In genomic region chrX:62180089-62180488, GRCm38 (mm10) we compare ENCODE assay signal across 8 mouse cellular contexts.
DNase-seq lines count a peak whose midpoint lies in the region; ATAC-seq and TF ChIP-seq lines count a peak whose summit lies in the region.
"Had no signal": no experiment of that assay in that cellular context is flagged by ENCODE, and none has a peak within 500 bp of the region (broad histone marks: within the 10 kb centered on the region; RNA-seq: fewer than 3 reads in every experiment).

No protein-coding gene starts in this region.

- H3K27ac ChIP-seq in kidney, adult 2 months (ENCODE audit: insufficient read depth, low read depth, low read length), result no peak overlapping the region
- no peak overlapping the region for H3K27ac ChIP-seq in kidney, embryonic 14.5 days (ENCODE audit: low read depth, low read length)
- H3K27ac ChIP-seq: neural tube, embryonic 12.5 days had no signal

- no peaks in the 10 kb centered on the region for H3K36me3 ChIP-seq in kidney, adult 2 months (ENCODE audit: control insufficient read depth, insufficient read depth, low read length)
- no peaks in the 10 kb centered on the region for H3K36me3 ChIP-seq in kidney, embryonic 14.5 days (ENCODE audit: control insufficient read depth, insufficient read depth, low read length)
- H3K36me3 ChIP-seq: neural tube, embryonic 12.5 days had no signal

- no peak overlapping the region for H3K4me2 ChIP-seq in kidney, embryonic 14.5 days (replicated peaks; ENCODE audit: low read depth, low read length)
- H3K4me2 ChIP-seq: neural tube, embryonic 12.5 days had no signal

- no peaks in the 10 kb centered on the region for H3K4me1 ChIP-seq in kidney, adult 2 months (ENCODE audit: control insufficient read depth, insufficient read depth, low read length)
- H3K4me1 ChIP-seq in kidney, embryonic 14.5 days (ENCODE audit: control insufficient read depth, insufficient read depth, low read length), result no peaks in the 10 kb centered on the region
- H3K4me1 ChIP-seq: neural tube, embryonic 12.5 days had no signal

- H3K9me3 ChIP-seq in kidney, embryonic 14.5 days (ENCODE audit: control insufficient read depth, low read length), result no peaks in the 10 kb centered on the region
- H3K9me3 ChIP-seq: neural tube, embryonic 12.5 days had no signal

- TF ChIP-seq CTCF in kidney, adult 2 months (conservative IDR thresholded peaks at IDR 0.05; ENCODE audit: insufficient read depth, insufficient read length, low read depth, low read length), result 0 out of 2 replicates have a peak, but pooled peaks have one; percentile 19

- whole genome bisulfite sequencing in kidney, adult 2 months, result 81% methylated on average over 4 of the region's 4 CpGs
- 84% methylated on average over 4 of the region's 4 CpGs for WGBS in kidney, embryonic 14.5 days

- H3K9ac ChIP-seq in kidney, embryonic 14.5 days (ENCODE audit: low read depth, low read length), result no peak overlapping the region
- H3K9ac ChIP-seq: neural tube, embryonic 12.5 days had no signal

- H3K4me3 ChIP-seq in kidney, adult 2 months (ENCODE audit: insufficient read depth, low read depth, low read length), result no peak overlapping the region
- no peak overlapping the region for H3K4me3 ChIP-seq in kidney, embryonic 14.5 days (ENCODE audit: low read length)
- H3K4me3 ChIP-seq: neural tube, embryonic 12.5 days had no signal

- ATAC-seq in kidney, embryonic 14.5 days (ENCODE audit: low FRiP score, low TSS enrichment), result no peak

- DNase-seq in kidney, adult 2 months, result no peak
- DNase-seq in 3134 (ENCODE audit: extremely low read depth, insufficient read length, low spot score) (peak; percentile 3), 416B (ENCODE audit: low read depth) (peak; percentile 12)
- peak; percentile 20 for DNase-seq in embryo, embryonic 10 days (ENCODE audit: low spot score)
- DNase-seq in urinary bladder, adult 2 months (ENCODE audit: low spot score), result no peak
- no peak for DNase-seq in thymus, postnatal 36 days

- no peak for TF ChIP-seq POLR2A in kidney, adult 2 months (IDR thresholded peaks at IDR 0.05; ENCODE audit: low read depth, low read length)

- no peaks in the 10 kb centered on the region for H3K27me3 ChIP-seq in kidney, adult 2 months (replicated peaks; ENCODE audit: control insufficient read depth, insufficient read depth, low read length)
- H3K27me3 ChIP-seq in kidney, embryonic 14.5 days (ENCODE audit: control insufficient read depth, insufficient read depth, low read length), result no peaks in the 10 kb centered on the region
- H3K27me3 ChIP-seq: neural tube, embryonic 12.5 days had no signal

Comparison
In these comparisons a context has a peak if more than half of its experiments do, and no peak if none do; other contexts are left out.
1. DNase-seq: peak in 3134 (single experiment), 416B (single experiment) and embryo, embryonic 10 days (single experiment); none in kidney, adult 2 months (single experiment), urinary bladder, adult 2 months (single experiment) and thymus, postnatal 36 days (0 of 2).